Mouse (Mus musculus) A20 (cell line): Measurements from ENCODE around the gene Gm20388.

Source experiments
- DNase-seq: peaks from one replicate; pipeline ENCODE4 v3.0.0-alpha.2; 2011; ENCODE audit warnings: low read depth, low spot score

The Gm20388 gene

GRCm38 (mm10) chr8:122058951-122059350, 2148.3 kb downstream of the Gm20388 start:
- DNase-seq = no peak

- DNase-seq = peak; percentile 46
These were observed 2152.0 kb downstream of the Gm20388 start for GRCm38 (mm10) chr8:122062508-122063223.

GRCm38 (mm10) chr8:122064353-122064752, 2153.7 kb downstream of the Gm20388 start:
- DNase-seq = no peak

GRCm38 (mm10) chr8:122067783-122068505, 2157.3 kb downstream of the Gm20388 start:
- no peak for DNase-seq

GRCm38 (mm10) chr8:122068609-122069008, 2158.0 kb downstream of the Gm20388 start:
- DNase-seq = no peak

- DNase-seq = no peak
These were observed 2158.6 kb downstream of the Gm20388 start for GRCm38 (mm10) chr8:122069281-122069680.

- DNase-seq = no peak
These were observed 2160.6 kb downstream of the Gm20388 start for GRCm38 (mm10) chr8:122071193-122071592.

- no peak for DNase-seq
These were observed 2163.3 kb downstream of the Gm20388 start for GRCm38 (mm10) chr8:122073964-122074363.

GRCm38 (mm10) chr8:122074442-122074841, 2163.8 kb downstream of the Gm20388 start:
- DNase-seq = no peak

GRCm38 (mm10) chr8:122074977-122075376, 2164.3 kb downstream of the Gm20388 start:
- no peak for DNase-seq

GRCm38 (mm10) chr8:122076183-122076842, 2165.7 kb downstream of the Gm20388 start:
- no peak for DNase-seq

GRCm38 (mm10) chr8:122078321-122078720, 2167.7 kb downstream of the Gm20388 start:
- no peak for DNase-seq

GRCm38 (mm10) chr8:122079093-122079492, 2168.5 kb downstream of the Gm20388 start:
- DNase-seq = no peak

- DNase-seq = no peak
These were observed 2169.7 kb downstream of the Gm20388 start for GRCm38 (mm10) chr8:122080347-122080746.

GRCm38 (mm10) chr8:122083401-122083800, 2172.8 kb downstream of the Gm20388 start:
- no peak for DNase-seq

GRCm38 (mm10) chr8:122084145-122084544, 2173.5 kb downstream of the Gm20388 start:
- no peak for DNase-seq

- no peak for DNase-seq
These were observed 2174.2 kb downstream of the Gm20388 start for GRCm38 (mm10) chr8:122084726-122085410.

GRCm38 (mm10) chr8:122086064-122086463, 2175.4 kb downstream of the Gm20388 start:
- DNase-seq = no peak

GRCm38 (mm10) chr8:122088631-122089030, 2178.0 kb downstream of the Gm20388 start:
- no peak for DNase-seq

- DNase-seq = no peak
These were observed 2178.6 kb downstream of the Gm20388 start for GRCm38 (mm10) chr8:122089186-122089700.

GRCm38 (mm10) chr8:122092476-122092875, 2181.8 kb downstream of the Gm20388 start:
- no peak for DNase-seq

- DNase-seq = no peak
These were observed 2188.1 kb downstream of the Gm20388 start for GRCm38 (mm10) chr8:122098766-122099165.
